Mouse (Mus musculus): ENCODE measurements around the gene BC049352.

The BC049352 gene

GRCm38 (mm10) chr9:45247536-45247935 lies 65.7 kb downstream of the BC049352 start:
- DNase-seq (ENCODE audit: low read depth, low spot score) = peak; percentile 63

- no peak for DNase-seq (ENCODE audit: low read depth, low spot score)
Observed at GRCm38 (mm10) chr9:45250306-45250705, 68.5 kb downstream of the BC049352 start.

- DNase-seq (ENCODE audit: low read depth, low spot score) = peak; percentile 68
Observed at GRCm38 (mm10) chr9:45251281-45251680, 69.5 kb downstream of the BC049352 start.

- peak; percentile 59 for DNase-seq (ENCODE audit: low read depth, low spot score)
Observed at GRCm38 (mm10) chr9:45251990-45252389, 70.2 kb downstream of the BC049352 start.

GRCm38 (mm10) chr9:45252395-45252794 lies 70.6 kb downstream of the BC049352 start:
- DNase-seq (ENCODE audit: low read depth, low spot score) = peak; percentile 44

GRCm38 (mm10) chr9:45254021-45254420 lies 72.2 kb downstream of the BC049352 start:
- no peak for DNase-seq (ENCODE audit: low read depth, low spot score)

GRCm38 (mm10) chr9:45254605-45255004 lies 72.8 kb downstream of the BC049352 start:
- DNase-seq (ENCODE audit: low read depth, low spot score) = no peak

- no peak for DNase-seq (ENCODE audit: low read depth, low spot score)
Observed at GRCm38 (mm10) chr9:45255431-45255830, 73.6 kb downstream of the BC049352 start.

GRCm38 (mm10) chr9:45255967-45256366 lies 74.2 kb downstream of the BC049352 start:
- DNase-seq (ENCODE audit: low read depth, low spot score) = no peak

- no peak for DNase-seq (ENCODE audit: low read depth, low spot score)
Observed at GRCm38 (mm10) chr9:45259065-45259464, 77.3 kb downstream of the BC049352 start.

- no peak for DNase-seq (ENCODE audit: low read depth, low spot score)
Observed at GRCm38 (mm10) chr9:45261466-45261865, 79.7 kb downstream of the BC049352 start.

GRCm38 (mm10) chr9:45261872-45262271 lies 80.1 kb downstream of the BC049352 start:
- no peak for DNase-seq (ENCODE audit: low read depth, low spot score)

- DNase-seq (ENCODE audit: low read depth, low spot score) = peak; percentile 29
Observed at GRCm38 (mm10) chr9:45267099-45267498, 85.3 kb downstream of the BC049352 start.

GRCm38 (mm10) chr9:45268079-45268478 lies 86.3 kb downstream of the BC049352 start:
- peak; percentile 66 for DNase-seq (ENCODE audit: low read depth, low spot score)

GRCm38 (mm10) chr9:45268597-45269325 lies 87.0 kb downstream of the BC049352 start, which contains the start of gene Il10ra:
Gene Il10ra (minus strand): TSS chr9:45269149.
- DNase-seq (ENCODE audit: low read depth, low spot score) = peak; percentile 81

- peak; percentile 26 for DNase-seq (ENCODE audit: low read depth, low spot score)
Observed at GRCm38 (mm10) chr9:45272213-45272612, 90.4 kb downstream of the BC049352 start.

GRCm38 (mm10) chr9:45274218-45274617 lies 92.4 kb downstream of the BC049352 start:
- DNase-seq (ENCODE audit: low read depth, low spot score) = no peak

- DNase-seq (ENCODE audit: low read depth, low spot score) = no peak
Observed at GRCm38 (mm10) chr9:45274635-45275034, 92.8 kb downstream of the BC049352 start.

- DNase-seq (ENCODE audit: low read depth, low spot score) = no peak
Observed at GRCm38 (mm10) chr9:45280059-45280458, 98.3 kb downstream of the BC049352 start.

GRCm38 (mm10) chr9:45280891-45281290 lies 99.1 kb downstream of the BC049352 start:
- no peak for DNase-seq (ENCODE audit: low read depth, low spot score)

- no peak for DNase-seq (ENCODE audit: low read depth, low spot score)
Observed at GRCm38 (mm10) chr9:45282466-45282865, 100.7 kb downstream of the BC049352 start.

GRCm38 (mm10) chr9:45291481-45292168 lies 109.8 kb downstream of the BC049352 start:
- DNase-seq (ENCODE audit: low read depth, low spot score) = peak; percentile 80

Measured in CD4-positive, CD25-positive, alpha-beta regulatory T cell, adult 2 months (primary cell).